Mouse (Mus musculus) limb, embryonic 12.5 days (tissue): ENCODE measurements around the gene Tmem86b. TPM values are rescaled to one million over a fixed set of nuclear protein-coding genes. Genes with fewer than 3 reads are reported as not detected.
A peak's percentile ranks its signal among the peaks of the same experiment; 100 is the strongest.

Experiments used
- ATAC-seq: fragments of 200-750 bp; cut with Nextera tagmentation; 2 replicates; pipeline ENCODE4 v1.8.0; 2017; ENCODE audit warnings: low read depth, moderate TSS enrichment; ENCODE audit not compliant: insufficient number of reproducible peaks, insufficient read depth, low FRiP score, low TSS enrichment
- H3K27ac ChIP-seq: fragments of 300-500 bp; sonication (generic); 2 replicates; pipeline ENCODE4 v1.5.1; 2016; ENCODE audit warnings: mild to moderate bottlenecking, moderate library complexity
- H3K27me3 ChIP-seq: fragments of 300-500 bp; sonication (generic); 2 replicates; pipeline ENCODE4 v1.6.1; 2016; ENCODE audit warnings: mild to moderate bottlenecking, moderate library complexity
- H3K36me3 ChIP-seq: fragments of 300-500 bp; sonication (generic); 2 replicates; pipeline ENCODE4 v1.6.1; 2016; ENCODE audit warnings: mild to moderate bottlenecking, moderate library complexity
- H3K4me1 ChIP-seq: fragments of 300-500 bp; sonication (generic); replicated peaks from 2 replicates; pipeline ENCODE4 v1.6.1; 2016
- H3K4me2 ChIP-seq: fragments of 300-500 bp; sonication (generic); 2 replicates; pipeline ENCODE4 v1.6.1; 2016; ENCODE audit warnings: mild to moderate bottlenecking, moderate library complexity
- H3K4me3 ChIP-seq: fragments of 300-500 bp; sonication (generic); replicated peaks from 2 replicates; pipeline ENCODE4 v1.5.1; 2016; ENCODE audit warnings: mild to moderate bottlenecking
- H3K9ac ChIP-seq: fragments of 300-500 bp; sonication (generic); replicated peaks from 2 replicates; pipeline ENCODE4 v1.6.1; 2016; ENCODE audit warnings: mild to moderate bottlenecking, moderate library complexity
- H3K9me3 ChIP-seq: fragments of 300-500 bp; sonication (generic); 2 replicates; pipeline ENCODE4 v1.6.1; 2016; ENCODE audit warnings: mild to moderate bottlenecking, moderate library complexity
- WGBS: fragments of 180-500 bp; shearing (Covaris S2); methylation state at CpG from one replicate; pipeline ENCODE4 v1.1.7; 2016; 5-methylcytosine and 5-hydroxymethylcytosine counted together
- polyA plus RNA-seq: library from polyadenylated mRNA; unstranded; fragments of >200 nt; fragmentation: Nextera tagmentation; extraction: Ambion mirVana; gene quantifications from 2 replicates; pipeline ENCODE4 v1.2.1, GENCODE M21; 2016

Tmem86b gene
- polyA plus RNA-seq, 1 experiment from 2014 or later = 1.9 TPM

DNA sequence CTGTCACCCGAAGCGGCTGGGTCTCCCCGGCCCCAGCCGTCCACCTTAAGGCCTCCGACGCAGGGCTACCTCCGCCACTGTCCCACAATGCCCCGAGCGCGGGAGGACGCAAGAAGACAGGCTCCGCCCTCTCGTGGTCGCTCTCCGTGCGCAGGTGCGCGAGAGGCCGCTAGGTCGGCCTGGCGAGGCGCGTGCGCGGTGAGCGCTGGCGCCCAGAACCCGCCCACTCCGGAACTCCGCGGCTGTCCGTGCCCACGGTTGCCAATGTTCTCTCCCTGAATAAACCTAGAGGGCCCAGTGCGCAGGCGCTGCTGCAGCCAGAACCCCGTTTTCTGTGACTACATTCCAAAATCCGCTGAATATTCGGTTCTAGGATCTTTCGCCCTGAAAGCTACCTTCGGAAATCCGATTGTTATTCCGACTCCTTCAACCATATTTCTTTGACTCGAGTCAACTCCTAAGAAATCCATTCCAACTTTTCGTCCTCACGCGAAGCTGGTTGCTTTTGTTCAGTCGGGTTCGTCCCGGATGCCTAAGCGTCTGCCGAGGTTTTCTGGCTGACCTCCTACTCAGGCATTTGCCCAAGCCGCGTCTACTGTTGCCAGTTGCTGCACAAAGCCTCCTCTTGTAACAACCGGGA, 27.8 kb upstream of the Tmem86b start, which contains the start of gene Ppp6r1:
Ppp6r1 (minus strand) TSS at position 108 of the 640 bp plus-strand sequence.
- peak within 1 kb of the TSS; percentile 99 for H3K4me2 ChIP-seq
- H3K9ac ChIP-seq = peak within 1 kb of the TSS; percentile 93
- under 1% methylated on average over 54 of the region's 54 CpGs for WGBS
- H3K4me3 ChIP-seq = peak within 1 kb of the TSS; percentile 83
- H3K4me1 ChIP-seq = peaks cover 40% of the 10 kb centered on the region
- peak within 1 kb of the TSS; percentile 97 for H3K27ac ChIP-seq
- ATAC-seq = peak; percentile 97
- peaks cover 16% of the 10 kb centered on the region for H3K36me3 ChIP-seq
- H3K9me3 ChIP-seq = no peaks in the 10 kb centered on the region
- H3K27me3 ChIP-seq = no peaks in the 10 kb centered on the region

DNA sequence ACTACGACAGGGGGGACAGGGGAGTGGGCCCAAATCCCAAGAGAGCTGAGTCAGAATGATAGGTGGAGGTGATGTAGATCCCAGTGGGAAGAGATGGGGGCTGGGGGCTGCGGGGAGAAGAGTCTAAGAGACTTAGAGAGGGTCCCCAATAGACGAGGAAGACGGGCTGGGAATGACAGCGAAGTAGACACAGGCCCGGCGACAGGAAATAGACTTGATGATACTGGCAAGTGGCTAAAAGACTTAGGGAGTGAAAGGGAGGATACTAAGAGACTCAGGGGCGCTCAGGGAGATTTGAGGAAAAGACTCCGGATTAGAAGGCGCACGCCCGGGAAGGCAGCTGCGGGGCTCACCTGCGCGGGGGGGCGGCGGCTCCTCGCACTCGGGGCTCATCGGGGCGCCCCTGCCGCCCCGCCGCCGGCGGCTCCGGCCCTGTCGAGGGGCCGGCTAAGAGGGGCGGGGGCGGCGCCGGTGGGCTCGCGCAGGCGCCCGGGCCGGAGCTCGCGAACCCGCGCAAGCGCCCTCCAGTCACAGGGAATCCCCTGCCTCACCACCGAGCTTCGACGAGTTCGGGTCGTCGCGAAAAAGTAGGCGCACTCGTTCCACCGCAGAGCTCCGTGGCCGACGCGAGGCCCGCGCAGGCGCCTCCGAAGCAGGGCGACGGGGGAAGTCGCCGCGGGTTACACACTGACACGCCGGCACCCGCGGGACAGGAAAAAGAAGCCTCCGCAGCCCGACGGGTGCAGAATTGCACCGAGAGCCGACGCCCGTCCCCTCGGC, 27.1 kb upstream of the Tmem86b start:
- WGBS = under 1% methylated on average over 71 of the region's 78 CpGs
- H3K4me1 ChIP-seq = peaks cover 40% of the 10 kb centered on the region
- peak overlapping the region; percentile 93 for H3K9ac ChIP-seq
- peak overlapping the region; percentile 97 for H3K27ac ChIP-seq
- no peaks in the 10 kb centered on the region for H3K27me3 ChIP-seq
- peaks cover 19% of the 10 kb centered on the region for H3K36me3 ChIP-seq
- peak overlapping the region; percentile 99 for H3K4me2 ChIP-seq
- ATAC-seq = peak; percentile 63
- H3K9me3 ChIP-seq = no peaks in the 10 kb centered on the region
- peak overlapping the region; percentile 83 for H3K4me3 ChIP-seq

DNA sequence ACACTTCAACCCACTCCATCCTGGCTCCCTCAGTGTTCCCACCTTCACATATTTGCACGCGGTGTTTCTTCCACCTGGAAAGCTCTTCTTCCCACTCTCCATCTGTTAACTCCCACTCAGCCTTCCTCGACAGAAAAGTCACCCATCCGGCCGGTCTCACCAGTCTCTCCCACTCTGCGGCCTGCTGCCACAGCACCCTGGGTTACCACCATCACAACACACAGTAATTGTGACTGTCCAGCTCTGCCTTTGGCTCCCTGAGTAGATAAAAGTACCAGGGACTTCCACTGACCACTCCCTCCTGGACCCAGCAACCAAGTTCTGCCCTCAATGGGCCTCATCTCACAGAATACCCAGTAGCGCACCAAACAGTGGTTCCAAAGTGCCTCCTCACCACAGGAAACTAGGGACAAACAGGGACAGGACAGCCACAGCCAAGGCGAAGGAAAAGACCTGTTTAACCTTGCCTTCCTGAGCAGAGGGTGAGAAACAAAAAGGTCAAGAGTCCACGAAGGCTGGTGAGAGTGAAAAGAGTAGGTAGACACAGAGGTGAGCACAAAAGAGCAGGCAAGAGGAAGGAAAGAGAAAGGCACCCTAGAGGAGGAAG, 26.4 kb upstream of the Tmem86b start:
- Histone ChIP-seq H3K9ac (peak overlapping the region; percentile 93), H3K4me2 (peak overlapping the region; percentile 99), H3K4me3 (peak overlapping the region; percentile 83), H3K27ac (peak overlapping the region; percentile 17; the same call in 1 of the 2 replicates), H3K9me3 (no peaks in the 10 kb centered on the region), H3K36me3 (peaks cover 23% of the 10 kb centered on the region), H3K27me3 (no peaks in the 10 kb centered on the region), H3K4me1 (peaks cover 40% of the 10 kb centered on the region)
- 54% methylated on average over 9 of the region's 9 CpGs for WGBS
- no peak for ATAC-seq

DNA sequence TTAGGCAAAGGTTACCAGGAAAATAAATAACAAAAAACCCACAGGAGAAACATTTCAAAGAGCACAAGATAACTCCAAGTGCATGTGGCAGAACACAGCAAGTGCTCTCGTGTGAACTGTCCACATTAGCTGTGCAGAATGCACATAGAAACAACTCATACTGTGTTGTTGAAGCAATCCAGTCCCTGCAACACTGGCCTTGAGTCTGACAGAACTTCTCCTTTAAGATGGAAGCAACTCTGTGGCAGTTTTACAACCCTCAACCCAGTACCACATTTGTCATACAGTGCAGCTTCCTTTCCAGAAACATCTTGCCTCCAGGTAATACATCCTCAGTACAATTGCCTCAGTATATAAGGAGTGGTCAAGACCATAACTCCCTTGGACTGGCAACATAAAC, 25.6 kb upstream of the Tmem86b start:
- peaks cover 40% of the 10 kb centered on the region for H3K4me1 ChIP-seq

DNA sequence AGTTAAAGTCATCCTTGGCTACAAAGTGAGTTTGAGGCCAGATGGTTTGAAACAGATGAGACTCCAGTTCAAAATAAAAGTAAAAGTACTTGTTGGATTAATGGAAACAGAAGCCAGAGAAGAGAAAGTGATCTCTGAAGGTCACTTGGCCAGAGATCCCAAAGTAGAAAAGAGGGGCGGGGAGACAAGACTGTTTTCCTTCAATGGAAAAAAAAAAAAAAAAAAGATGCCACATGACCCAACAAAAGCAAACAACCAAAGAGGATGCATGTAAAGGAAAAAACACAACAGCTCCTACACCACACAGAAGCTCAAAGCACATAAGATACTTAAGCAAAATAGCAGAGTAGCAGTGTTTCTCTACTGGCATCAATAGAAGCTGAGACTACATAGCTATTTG, 24.7 kb upstream of the Tmem86b start:
- H3K36me3 ChIP-seq = peaks cover 34% of the 10 kb centered on the region
- H3K4me1 ChIP-seq = peaks cover 40% of the 10 kb centered on the region
- H3K9ac ChIP-seq = no peak overlapping the region
- H3K27me3 ChIP-seq = no peaks in the 10 kb centered on the region
- no peak overlapping the region for H3K4me3 ChIP-seq
- H3K9me3 ChIP-seq = no peaks in the 10 kb centered on the region
- no peak for ATAC-seq
- no peak overlapping the region for H3K27ac ChIP-seq
- no peak overlapping the region for H3K4me2 ChIP-seq
- 76% methylated on average over 1 of the region's 1 CpGs for WGBS

More for the DNA sequence above, 25.6 kb upstream of the Tmem86b start:
- peak overlapping the region; percentile 99 for H3K4me2 ChIP-seq
- no peaks in the 10 kb centered on the region for H3K9me3 ChIP-seq
- ATAC-seq = no peak
- no peak overlapping the region for H3K27ac ChIP-seq
- WGBS = 79% methylated on average over 1 of the region's 1 CpGs
- H3K36me3 ChIP-seq = peaks cover 25% of the 10 kb centered on the region
- H3K9ac ChIP-seq = peak overlapping the region; percentile 93
- no peaks in the 10 kb centered on the region for H3K27me3 ChIP-seq
- H3K4me3 ChIP-seq = peak overlapping the region; percentile 83

DNA sequence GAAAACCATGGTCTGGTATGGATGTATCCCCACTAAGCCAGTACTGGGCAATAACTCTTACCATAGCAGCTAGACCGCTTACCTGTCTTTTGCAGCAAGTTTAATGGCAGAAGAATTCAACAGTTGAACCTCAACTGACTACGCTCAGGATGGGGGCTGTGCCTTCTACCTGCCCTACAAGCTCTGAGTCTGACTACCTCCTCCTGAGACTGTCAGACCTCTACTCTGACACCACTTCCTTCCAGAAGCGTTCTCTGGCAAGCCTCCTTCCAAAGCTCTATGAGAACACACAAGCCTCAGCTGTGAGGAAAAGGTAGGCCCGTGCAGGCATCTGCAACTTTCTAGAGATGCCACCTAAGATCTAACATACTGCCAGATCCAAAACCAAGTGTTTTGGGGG, 24.2 kb upstream of the Tmem86b start:
- Histone ChIP-seq H3K4me3 (no peak overlapping the region), H3K9me3 (no peaks in the 10 kb centered on the region), H3K9ac (no peak overlapping the region), H3K4me2 (no peak overlapping the region), H3K27ac (no peak overlapping the region), H3K36me3 (peaks cover 34% of the 10 kb centered on the region), H3K27me3 (no peaks in the 10 kb centered on the region), H3K4me1 (peaks cover 36% of the 10 kb centered on the region)
- 89% methylated on average over 4 of the region's 4 CpGs for WGBS
- ATAC-seq = no peak

DNA sequence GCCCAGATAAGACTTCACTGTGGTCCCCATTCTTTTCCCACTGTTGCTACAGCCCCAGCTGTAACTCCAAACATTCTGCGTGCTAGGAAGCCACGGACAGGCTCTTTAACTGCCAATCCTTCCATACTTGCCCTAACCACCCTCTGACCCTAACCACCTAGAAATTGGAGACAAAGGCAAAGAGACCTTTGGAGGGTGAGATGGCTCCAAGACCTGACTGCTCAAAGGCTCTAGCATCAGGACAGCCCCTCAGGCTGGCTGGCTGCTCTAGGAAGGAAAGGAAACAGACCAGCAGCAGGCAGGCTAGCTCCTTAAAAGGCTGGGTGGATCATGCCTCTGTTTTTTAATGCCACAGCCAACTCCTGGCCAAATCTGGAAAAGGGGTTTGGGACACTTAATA, 23.0 kb upstream of the Tmem86b start:
- Histone ChIP-seq H3K27ac (no peak overlapping the region), H3K9ac (no peak overlapping the region; the same call in 1 of the 2 replicates), H3K4me1 (peaks cover 27% of the 10 kb centered on the region), H3K36me3 (peaks cover 34% of the 10 kb centered on the region), H3K4me2 (no peak overlapping the region), H3K4me3 (no peak overlapping the region), H3K27me3 (no peaks in the 10 kb centered on the region), H3K9me3 (no peaks in the 10 kb centered on the region)
- no peak for ATAC-seq
- WGBS = 85% methylated on average over 2 of the region's 2 CpGs

DNA sequence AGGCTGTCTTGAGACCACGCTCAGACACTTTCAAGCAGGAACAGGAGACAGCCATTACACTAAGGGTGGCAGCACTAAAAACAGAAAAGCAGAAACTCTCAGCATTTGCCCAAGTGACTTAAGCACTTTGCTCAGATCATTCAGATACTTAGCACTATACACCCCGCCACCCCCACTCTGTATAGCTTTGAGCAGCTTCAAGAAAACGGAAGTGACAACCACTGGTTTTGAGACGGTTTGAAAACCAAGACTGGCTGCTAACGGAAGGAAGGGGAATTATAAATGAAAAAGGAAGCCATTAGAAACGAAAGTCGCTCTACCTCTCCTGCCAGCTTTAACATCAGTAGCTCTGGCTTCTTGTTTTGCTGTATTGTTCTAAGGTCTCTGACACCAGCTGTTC, 22.6 kb upstream of the Tmem86b start:
- Histone ChIP-seq H3K4me1 (peaks cover 27% of the 10 kb centered on the region), H3K27ac (no peak overlapping the region), H3K36me3 (peaks cover 34% of the 10 kb centered on the region), H3K4me3 (no peak overlapping the region), H3K27me3 (no peaks in the 10 kb centered on the region), H3K4me2 (no peak overlapping the region), H3K9ac (no peak overlapping the region), H3K9me3 (no peaks in the 10 kb centered on the region)
- 87% methylated on average over 7 of the region's 7 CpGs for WGBS
- ATAC-seq = no peak

DNA sequence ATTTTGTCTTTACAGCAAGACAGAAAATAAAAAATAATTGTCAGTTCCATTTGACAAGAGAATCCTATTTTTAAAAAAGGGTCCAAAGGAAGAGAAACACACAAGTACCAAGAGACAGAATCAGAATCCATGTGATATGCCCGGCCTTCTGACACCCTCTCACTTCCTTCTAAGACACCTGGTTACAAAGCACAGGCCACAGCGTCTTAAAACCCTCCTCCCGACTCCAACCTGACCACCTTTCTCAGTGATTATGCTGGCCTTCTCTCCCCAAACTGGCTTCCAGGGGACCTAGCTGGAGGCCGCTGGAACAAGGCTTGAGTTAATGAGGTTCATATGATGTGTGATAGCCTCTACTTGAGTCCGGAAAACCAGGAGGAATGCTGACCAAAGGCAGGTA, 22.1 kb upstream of the Tmem86b start:
- Histone ChIP-seq H3K9me3 (no peaks in the 10 kb centered on the region), H3K4me2 (no peak overlapping the region), H3K27me3 (no peaks in the 10 kb centered on the region), H3K4me3 (no peak overlapping the region), H3K9ac (no peak overlapping the region), H3K36me3 (peaks cover 34% of the 10 kb centered on the region), H3K27ac (no peak overlapping the region), H3K4me1 (peaks cover 27% of the 10 kb centered on the region)
- 61% methylated on average over 5 of the region's 5 CpGs for WGBS
- no peak for ATAC-seq

DNA sequence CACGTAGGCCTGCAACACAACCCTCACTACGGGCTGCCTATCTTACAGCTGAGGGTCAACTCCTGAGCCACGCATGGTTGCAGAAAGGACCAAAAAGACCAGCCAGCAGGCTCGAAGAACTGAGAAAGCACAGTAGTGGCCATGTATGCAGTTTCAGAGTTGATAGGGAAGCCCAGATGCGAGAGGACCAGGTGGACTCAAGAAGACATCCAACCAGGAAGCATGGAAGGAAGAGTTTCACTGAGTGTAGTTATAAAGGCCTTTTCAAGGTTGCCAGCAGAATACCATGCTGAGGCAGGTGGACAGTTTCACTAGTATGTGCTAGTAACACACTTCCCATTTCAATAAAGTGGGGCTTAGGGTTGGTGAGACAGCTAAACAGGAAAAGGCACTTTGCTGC, 21.5 kb upstream of the Tmem86b start:
- WGBS = 88% methylated on average over 5 of the region's 5 CpGs
- Histone ChIP-seq H3K27me3 (no peaks in the 10 kb centered on the region), H3K4me1 (peaks cover 23% of the 10 kb centered on the region)

DNA sequence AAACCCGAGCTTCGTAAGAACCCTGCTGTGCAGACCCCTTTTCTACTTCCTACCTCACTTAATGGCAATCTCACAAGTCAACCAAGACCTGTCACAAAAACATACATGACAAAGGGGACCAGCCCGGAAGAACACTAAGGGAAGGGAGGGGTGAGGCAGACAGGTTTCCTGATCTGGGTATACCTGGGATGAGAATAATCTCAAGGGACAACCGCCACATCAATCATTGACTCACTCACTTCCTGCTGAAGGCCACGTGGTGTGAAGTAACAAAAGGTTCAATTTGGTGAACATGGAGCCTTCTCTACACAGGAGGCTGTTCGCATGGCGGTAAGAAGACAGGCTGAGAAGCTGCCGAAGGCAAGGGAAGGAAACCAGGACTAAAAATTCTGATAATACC, 20.4 kb upstream of the Tmem86b start:
- Histone ChIP-seq H3K27ac (no peak overlapping the region), H3K4me2 (no peak overlapping the region), H3K9me3 (no peaks in the 10 kb centered on the region), H3K4me1 (peaks cover 12% of the 10 kb centered on the region; the same call in 1 of the 2 replicates), H3K27me3 (no peaks in the 10 kb centered on the region), H3K4me3 (no peak overlapping the region), H3K36me3 (peaks cover 40% of the 10 kb centered on the region), H3K9ac (no peak overlapping the region)
- no peak for ATAC-seq
- WGBS = 80% methylated on average over 8 of the region's 8 CpGs

More for the DNA sequence above, 21.5 kb upstream of the Tmem86b start:
- H3K27ac ChIP-seq = no peak overlapping the region
- peaks cover 34% of the 10 kb centered on the region for H3K36me3 ChIP-seq
- no peak overlapping the region for H3K4me3 ChIP-seq
- no peak overlapping the region for H3K4me2 ChIP-seq
- ATAC-seq = no peak
- H3K9me3 ChIP-seq = no peaks in the 10 kb centered on the region
- H3K9ac ChIP-seq = no peak overlapping the region
